Mouse (Mus musculus) ovary, postnatal 14 days (tissue): Measurements from ENCODE around the gene Tirap.

Experiments
- DNase-seq: peaks from one replicate; pipeline ENCODE4 v3.0.0; 2022; ENCODE audit warnings: low spot score

Tirap gene

GRCm38 (mm10) chr9:35199772-35200471 is at the start of gene Tirap, which contains the start of gene Srpr:
Gene Tirap (minus strand): TSS chr9:35200291.
Gene Srpr (plus strand): TSS chr9:35200175.
- DNase-seq = peak; percentile 92

GRCm38 (mm10) chr9:35249476-35249875 is 49.4 kb upstream of the Tirap start:
- no peak for DNase-seq

GRCm38 (mm10) chr9:35247405-35247804 is 47.3 kb upstream of the Tirap start:
- DNase-seq = no peak

DNA sequence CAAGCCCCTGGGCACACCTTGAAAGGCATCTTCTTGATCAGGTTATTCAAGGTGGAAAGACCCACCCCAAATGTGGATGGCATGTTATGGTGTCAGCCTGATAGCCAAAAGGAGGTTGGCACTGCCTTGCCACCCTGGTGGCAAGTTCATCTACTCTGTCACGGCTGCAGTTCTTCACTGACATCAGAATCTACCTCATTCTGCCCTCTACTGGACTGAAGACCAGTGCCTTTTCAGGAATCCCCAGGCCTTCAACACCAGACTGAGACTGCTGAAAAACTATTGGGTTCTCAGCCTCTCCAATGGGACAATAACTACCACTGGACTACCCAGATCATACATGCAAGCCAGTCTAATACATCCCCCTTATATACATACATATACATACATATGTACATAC is 39.6 kb upstream of the Tirap start:
- DNase-seq = no peak

GRCm38 (mm10) chr9:35238915-35239571 is 39.0 kb upstream of the Tirap start:
- DNase-seq = no peak

- no peak for DNase-seq
Observed at GRCm38 (mm10) chr9:35238371-35238770, 38.3 kb upstream of the Tirap start.

DNA sequence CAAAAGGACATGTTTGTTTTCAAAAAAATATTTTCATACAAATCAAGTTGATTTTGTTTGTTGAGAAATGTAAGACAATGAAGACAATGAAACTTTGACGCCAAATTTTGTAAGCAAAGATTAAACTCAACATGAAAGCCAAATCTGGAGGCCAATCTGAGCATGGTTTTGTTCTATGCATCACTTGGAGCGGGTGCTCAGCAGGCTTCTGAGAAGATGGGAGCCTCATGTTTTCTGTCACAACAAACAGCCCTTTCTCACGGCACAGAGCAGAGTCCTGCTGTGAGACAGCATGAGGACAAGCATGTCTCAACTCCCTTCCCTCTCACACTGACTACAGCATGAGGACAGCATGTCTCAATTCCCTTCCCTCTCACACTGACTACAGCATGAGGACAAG is 35.9 kb upstream of the Tirap start:
- no peak for DNase-seq

GRCm38 (mm10) chr9:35228671-35229070 is 28.6 kb upstream of the Tirap start:
- DNase-seq = no peak

DNA sequence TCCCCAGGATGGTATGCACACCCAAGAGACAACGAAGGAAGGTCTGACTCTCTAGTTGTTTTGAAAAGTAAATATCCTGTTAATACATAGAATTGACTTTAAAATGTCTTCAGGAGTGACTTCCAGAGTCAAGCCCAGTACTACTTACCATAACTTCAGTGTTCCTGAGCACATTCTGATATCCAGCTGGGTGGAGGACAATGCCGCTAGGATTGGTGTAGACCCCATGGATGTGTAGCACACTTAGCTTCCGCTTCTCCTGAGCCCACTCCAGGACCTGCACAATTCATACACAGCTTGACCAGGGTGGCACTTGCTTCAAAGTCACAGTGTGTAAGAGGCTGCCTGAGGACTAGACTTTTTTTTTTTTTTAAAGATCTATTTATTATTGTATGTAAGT is 23.4 kb upstream of the Tirap start:
- DNase-seq = no peak

GRCm38 (mm10) chr9:35217963-35218362 is 17.9 kb upstream of the Tirap start:
- DNase-seq = no peak

DNA sequence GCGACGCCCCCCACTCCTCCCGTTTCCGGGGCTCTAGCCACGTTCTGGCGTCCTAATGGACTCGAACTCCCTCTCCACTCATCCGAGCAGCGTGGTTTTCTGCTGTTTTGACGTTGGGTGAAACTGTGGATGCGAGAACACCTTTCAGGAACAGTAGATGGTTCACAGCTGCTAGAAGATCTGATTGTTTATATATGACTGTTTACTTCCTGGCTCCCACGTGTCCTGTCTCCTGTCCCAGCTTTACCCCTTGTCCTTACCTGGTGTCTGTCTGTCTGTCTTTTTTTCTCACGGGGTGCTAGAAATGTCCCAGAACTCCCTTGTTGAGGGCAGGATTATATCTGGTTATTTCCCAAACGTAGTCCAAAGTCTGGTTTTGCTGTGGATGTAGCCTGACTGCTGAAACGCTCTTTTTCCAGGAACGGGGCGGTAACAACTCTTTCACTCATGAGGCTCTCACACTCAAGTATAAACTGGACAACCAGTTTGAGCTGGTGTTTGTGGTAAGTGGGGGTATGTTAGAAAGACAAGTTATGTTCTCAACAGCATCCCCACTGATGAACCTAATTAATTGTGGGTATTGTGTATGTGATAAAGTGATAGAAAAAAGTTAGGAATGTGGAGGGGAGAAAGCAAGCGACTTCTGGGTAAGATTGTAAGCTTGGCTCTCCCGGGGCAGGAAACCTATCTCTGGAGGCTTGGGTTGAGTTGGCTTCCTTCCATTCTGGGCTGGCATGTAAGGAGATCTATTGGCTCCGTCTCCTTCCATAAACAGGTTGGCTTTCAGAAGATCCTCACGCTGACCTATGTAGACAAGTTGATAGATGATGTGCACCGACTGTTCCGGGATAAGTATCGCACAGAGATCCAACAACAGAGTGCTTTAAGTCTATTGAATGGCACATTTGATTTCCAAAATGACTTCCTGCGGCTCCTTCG is 11.8 kb upstream of the Tirap start:
- no peak for DNase-seq

- DNase-seq = peak; percentile 98
Observed at GRCm38 (mm10) chr9:35210542-35211474, 10.7 kb upstream of the Tirap start, which contains the start of gene Foxred1. Gene Foxred1 (minus strand): TSS chr9:35211055.

- DNase-seq = no peak
Observed at GRCm38 (mm10) chr9:35204421-35204820, 4.3 kb upstream of the Tirap start.

DNA sequence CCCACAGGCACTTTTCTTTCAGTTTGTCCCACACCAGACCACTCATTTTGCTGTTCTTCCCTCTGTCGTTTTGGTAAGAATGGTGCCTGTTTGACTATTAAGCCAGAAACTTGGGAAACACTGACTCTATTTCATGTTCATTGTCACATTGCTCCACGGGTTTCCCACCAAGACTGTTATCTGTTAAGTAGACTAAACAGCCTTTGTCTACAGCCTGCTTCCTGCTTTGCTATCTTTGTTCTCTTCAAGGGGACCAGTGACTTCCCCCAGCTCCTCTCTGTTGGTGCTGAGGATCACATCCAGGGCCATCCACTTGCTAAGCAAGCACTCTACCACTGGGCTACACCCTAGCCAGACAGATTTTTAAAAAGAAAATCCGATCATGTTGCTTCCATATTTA is 3.4 kb upstream of the Tirap start:
- DNase-seq = no peak

DNA sequence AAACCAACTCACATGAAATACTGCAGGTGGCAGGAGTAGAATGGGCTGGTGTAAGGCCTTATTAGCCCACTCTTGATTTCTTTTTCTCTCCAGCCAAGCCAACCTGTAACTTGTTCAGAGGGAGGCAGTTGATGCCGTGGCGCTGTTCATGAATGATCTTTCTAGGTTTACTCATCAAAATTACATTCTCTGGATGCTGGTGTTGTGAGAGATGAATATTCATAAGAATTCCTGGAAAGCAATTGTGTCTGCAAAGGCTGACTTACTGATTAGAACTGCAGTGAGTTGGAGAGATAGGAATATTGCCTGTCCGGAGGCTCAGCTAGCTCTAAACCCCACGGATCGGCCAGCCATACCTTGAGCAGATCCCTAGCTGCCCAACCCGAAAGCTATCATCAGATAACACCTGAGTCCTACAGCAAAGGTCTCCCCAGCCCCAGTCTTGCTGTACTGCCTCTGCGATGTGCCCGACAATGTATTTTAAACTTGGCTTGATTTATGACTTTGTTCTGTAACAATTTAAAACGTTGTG is 504 bp upstream of the Tirap start:
- DNase-seq = no peak

GRCm38 (mm10) chr9:35198945-35199771 is 933 bp downstream of the Tirap start:
- DNase-seq = peak; percentile 23

- DNase-seq = no peak
Observed at GRCm38 (mm10) chr9:35198351-35198750, 1.7 kb downstream of the Tirap start.

- DNase-seq = no peak
Observed at GRCm38 (mm10) chr9:35197625-35198024, 2.5 kb downstream of the Tirap start.

DNA sequence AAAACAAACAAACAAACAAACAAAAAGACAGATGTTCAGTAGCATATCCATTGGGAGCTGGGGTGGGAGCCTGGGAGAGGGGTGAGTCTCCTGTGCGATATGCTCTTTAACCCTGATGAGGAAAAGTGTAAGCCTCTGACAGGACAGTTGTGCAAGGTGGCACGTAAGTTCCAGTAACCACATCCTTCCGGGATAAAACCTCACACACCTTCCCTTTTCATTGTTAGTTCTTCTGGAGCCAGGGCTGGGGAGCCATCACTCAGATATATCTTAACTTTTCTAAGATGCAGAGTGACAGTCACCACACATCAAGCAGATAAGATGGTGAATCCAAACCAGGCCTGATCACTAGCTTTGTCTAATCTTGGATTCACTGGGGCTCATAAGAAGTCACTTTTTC is 6.0 kb downstream of the Tirap start:
- no peak for DNase-seq

- no peak for DNase-seq
Observed at GRCm38 (mm10) chr9:35192983-35193542, 7.0 kb downstream of the Tirap start.
